Mouse (Mus musculus): ENCODE results near the gene AW209491. TPM values are rescaled to one million over a fixed set of nuclear protein-coding genes. Genes with fewer than 3 reads are reported as not detected.

The AW209491 gene
- polyA plus RNA-seq (2012; rRNA removed): 1.3 and 1.4 TPM in 2 replicates

DNA sequence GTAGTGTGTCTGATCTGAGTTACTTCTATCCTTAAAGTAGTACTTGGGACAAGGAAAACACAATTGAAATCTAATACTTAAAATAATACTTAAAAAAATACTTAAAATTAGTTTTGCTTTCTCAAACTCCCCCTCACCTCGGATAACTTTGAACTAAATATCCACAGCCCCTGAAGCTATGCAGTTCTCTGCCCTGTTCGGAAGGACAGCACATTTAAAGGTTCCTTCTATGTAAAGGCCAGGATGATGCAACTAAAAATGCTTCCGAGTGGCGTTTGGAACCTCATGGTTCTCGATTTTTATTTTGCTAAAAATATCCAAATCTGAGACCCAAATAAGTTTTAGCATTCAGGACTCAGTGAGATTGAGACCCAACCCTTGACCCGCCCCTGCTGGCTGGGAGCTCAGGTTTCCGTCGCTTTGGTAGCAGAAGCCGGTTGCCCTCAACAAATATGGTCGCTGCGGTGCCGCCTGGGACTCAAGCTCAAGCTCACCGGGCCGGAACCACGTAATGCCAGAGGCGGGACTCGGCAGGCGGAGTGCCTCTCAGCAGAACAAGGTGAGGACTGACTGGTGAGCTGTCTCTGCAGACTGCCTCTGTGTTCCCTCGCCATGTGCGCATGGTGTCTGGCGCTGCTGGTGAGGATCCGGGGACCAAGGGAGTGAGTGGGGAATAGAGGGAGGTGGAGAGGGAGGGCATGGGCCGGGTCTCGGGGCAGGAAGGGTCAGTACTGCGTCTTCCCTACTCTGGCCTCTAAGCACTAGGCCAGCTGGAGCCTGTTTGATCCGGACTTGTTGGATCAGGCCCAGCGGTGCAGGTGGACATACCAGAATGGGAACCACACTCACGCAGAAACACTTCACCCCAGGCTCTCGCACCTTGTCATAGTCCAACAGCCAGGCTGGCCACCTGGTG lies at the start of gene AW209491:
AW209491 (plus strand) TSS at position 429 of the 916 bp plus-strand sequence.

DNA sequence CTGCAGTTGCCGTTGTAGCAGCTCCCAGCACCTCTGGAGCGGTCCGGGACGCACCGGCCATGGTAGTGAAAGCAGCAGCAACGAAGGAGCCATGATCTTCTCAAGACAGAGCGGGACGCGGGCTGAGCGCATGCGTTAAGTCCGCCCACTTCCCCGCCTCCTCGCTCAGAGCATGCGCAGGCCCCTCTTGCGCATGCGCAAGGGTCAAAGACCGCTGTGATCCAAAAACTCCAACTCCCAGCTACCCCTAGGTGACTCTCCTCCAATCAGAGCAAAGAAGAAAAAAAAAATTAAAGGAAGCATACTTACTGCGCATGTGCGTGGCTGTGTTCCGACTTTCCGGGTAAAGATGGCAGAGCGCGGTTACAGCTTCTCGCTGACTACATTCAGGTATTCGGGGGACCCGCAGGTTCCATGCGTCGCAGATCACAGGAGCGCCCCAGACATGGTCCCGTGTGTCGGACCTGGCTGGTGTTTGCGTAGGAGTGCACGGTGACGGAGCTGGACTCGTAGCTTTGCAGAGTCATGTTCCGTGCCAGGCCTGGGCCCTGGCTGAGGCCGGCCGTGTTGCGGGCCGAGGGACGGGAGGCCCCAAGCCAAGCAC lies 16.9 kb upstream of the AW209491 start, which contains the start of the genes Mrpl32 and Psma2:
Mrpl32 (minus strand) TSS at position 240 of the 604 bp plus-strand sequence.
Psma2 (plus strand) TSS at position 315 of the 604 bp plus-strand sequence.

Other genes with a start within 250 kb of the AW209491 start
- 0.06 TPM in 1 of 2 replicates, not detected in the other for gene Hecw1, start 106.9 kb upstream of the AW209491 start, polyA plus RNA-seq (2012; rRNA removed)
- 1.9 and 2.8 TPM in 2 replicates for gene Mrpl32, start 17.0 kb upstream of the AW209491 start, polyA plus RNA-seq (2012; rRNA removed)
- 8.3 and 11.8 TPM in 2 replicates for gene Psma2, start 16.9 kb upstream of the AW209491 start, polyA plus RNA-seq (2012; rRNA removed)

All from stomach, adult 2 months (tissue).